Mouse (Mus musculus) common myeloid progenitor, adult 5-6 weeks (primary cell): ENCODE results near the gene Kcnn3. TPM values are rescaled to one million over a fixed set of nuclear protein-coding genes. Genes with fewer than 3 reads are reported as not detected.

ENCODE experiments used
- ATAC-seq: replicated peaks from 2 replicates; pipeline ENCODE4 v1.8.0; 2016; ENCODE audit warnings: low read depth, mild to moderate bottlenecking, moderate TSS enrichment, inconsistent platforms; ENCODE audit not compliant: poor library complexity, severe bottlenecking
- total RNA-seq: library from RNA; stranded (forward); fragments of 200-1000, 187-1606 nt; gene quantifications from 2 replicates; pipeline ENCODE4 v1.2.3, GENCODE M21; 2017

The Kcnn3 gene
- total RNA-seq, 1 experiment from 2014 or later: not detected

GRCm38 (mm10) chr3:89603300-89603699, 83.3 kb downstream of the Kcnn3 start:
- ATAC-seq: no peak

GRCm38 (mm10) chr3:89605235-89605634, 85.3 kb downstream of the Kcnn3 start:
- ATAC-seq: no peak

GRCm38 (mm10) chr3:89607327-89607726, 87.4 kb downstream of the Kcnn3 start:
- no peak for ATAC-seq

- no peak for ATAC-seq
Measured at GRCm38 (mm10) chr3:89612048-89612447, 92.1 kb downstream of the Kcnn3 start.

GRCm38 (mm10) chr3:89613526-89614523, 93.9 kb downstream of the Kcnn3 start:
- no peak for ATAC-seq

- no peak for ATAC-seq
Measured at GRCm38 (mm10) chr3:89616861-89617260, 96.9 kb downstream of the Kcnn3 start.

GRCm38 (mm10) chr3:89617360-89617759, 97.4 kb downstream of the Kcnn3 start:
- ATAC-seq: 0 out of 2 replicates have a peak, but pooled peaks have one; percentile 60

- no peak for ATAC-seq
Measured at GRCm38 (mm10) chr3:89622825-89623224, 102.9 kb downstream of the Kcnn3 start.

- no peak for ATAC-seq
Measured at GRCm38 (mm10) chr3:89623531-89623930, 103.6 kb downstream of the Kcnn3 start.

- ATAC-seq: no peak
Measured at GRCm38 (mm10) chr3:89624001-89624400, 104.0 kb downstream of the Kcnn3 start.

- ATAC-seq: no peak
Measured at GRCm38 (mm10) chr3:89624814-89625445, 105.0 kb downstream of the Kcnn3 start.

GRCm38 (mm10) chr3:89626556-89626955, 106.6 kb downstream of the Kcnn3 start:
- no peak for ATAC-seq

GRCm38 (mm10) chr3:89629811-89630210, 109.8 kb downstream of the Kcnn3 start:
- ATAC-seq: no peak

GRCm38 (mm10) chr3:89631750-89632149, 111.8 kb downstream of the Kcnn3 start:
- no peak for ATAC-seq

GRCm38 (mm10) chr3:89633531-89633930, 113.6 kb downstream of the Kcnn3 start:
- no peak for ATAC-seq

GRCm38 (mm10) chr3:89633941-89634340, 114.0 kb downstream of the Kcnn3 start:
- ATAC-seq: no peak

- ATAC-seq: no peak
Measured at GRCm38 (mm10) chr3:89640804-89641203, 120.8 kb downstream of the Kcnn3 start.

- ATAC-seq: no peak
Measured at GRCm38 (mm10) chr3:89643391-89643790, 123.4 kb downstream of the Kcnn3 start.

- no peak for ATAC-seq
Measured at GRCm38 (mm10) chr3:89646813-89647255, 126.9 kb downstream of the Kcnn3 start.

GRCm38 (mm10) chr3:89647268-89647874, 127.4 kb downstream of the Kcnn3 start:
- ATAC-seq: no peak

- ATAC-seq: no peak
Measured at GRCm38 (mm10) chr3:89649890-89650289, 129.9 kb downstream of the Kcnn3 start.
